ENCODE assay signal across 11 mouse cellular contexts in the genomic region with DNA sequence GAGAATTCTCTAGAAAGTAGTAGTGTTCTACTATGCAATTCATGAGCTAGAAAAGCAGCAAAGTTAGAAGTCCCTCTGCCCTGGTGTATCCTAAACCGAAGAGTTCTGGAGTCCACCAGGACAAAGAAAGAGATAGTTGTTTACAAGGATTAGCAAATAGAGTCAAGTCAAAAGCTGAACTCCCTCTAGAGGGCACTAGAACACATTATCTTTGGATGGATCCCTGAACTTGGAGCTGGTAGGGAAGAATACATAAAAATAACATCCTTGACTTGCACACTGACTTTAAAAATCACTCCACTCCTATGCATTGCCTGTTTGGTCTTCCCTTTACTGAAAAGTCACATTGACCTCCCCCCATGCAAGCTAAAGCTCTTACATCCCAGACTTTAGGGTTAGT.
"Had no signal": no experiment of that assay in that cellular context is flagged by ENCODE, and none has a peak within 500 bp of the region (broad histone marks: within the 10 kb centered on the region; RNA-seq: fewer than 3 reads in every experiment).

No protein-coding gene starts in this region.

- H3K36me3 ChIP-seq: limb, embryonic 10.5 days; liver, embryonic 12.5 days; lung, embryonic 15.5 days; midbrain, embryonic 12.5 days had no signal

- H3K4me2 ChIP-seq: liver, embryonic 12.5 days; lung, embryonic 15.5 days; midbrain, embryonic 12.5 days had no signal

- H3K9me3 ChIP-seq: limb, embryonic 10.5 days; liver, embryonic 12.5 days; lung, embryonic 15.5 days; midbrain, embryonic 12.5 days had no signal

- ATAC-seq: liver, embryonic 12.5 days; midbrain, embryonic 16.5 days had no signal

- H3K4me1 ChIP-seq: limb, embryonic 10.5 days; liver, embryonic 12.5 days; lung, embryonic 15.5 days; midbrain, embryonic 12.5 days had no signal

- H3K27ac ChIP-seq: left cerebral cortex, adult 2 months; limb, embryonic 10.5 days; liver, embryonic 12.5 days; lung, embryonic 15.5 days; midbrain, embryonic 12.5 days; stomach, postnatal 0 days had no signal

- DNase-seq: kidney, postnatal 4 days; right cerebral cortex, adult 18-20 months; right cerebral cortex, postnatal 25 days; thymus, postnatal 4 days had no signal

- H3K4me3 ChIP-seq: left cerebral cortex, adult 2 months; limb, embryonic 10.5 days; liver, embryonic 12.5 days; lung, embryonic 15.5 days; midbrain, embryonic 12.5 days had no signal

- H3K9ac ChIP-seq: liver, embryonic 12.5 days; lung, embryonic 15.5 days; midbrain, embryonic 12.5 days had no signal

- H3K27me3 ChIP-seq: liver, embryonic 12.5 days; lung, embryonic 15.5 days; midbrain, embryonic 12.5 days had no signal
